Mouse (Mus musculus): ENCODE data around the gene Gm8159.
"Not testable (repeated sequence)": the region's sequence is repeated elsewhere in the genome, so short reads cannot be mapped to it uniquely, and the experiment has no call there.

The Gm8159 gene

DNA sequence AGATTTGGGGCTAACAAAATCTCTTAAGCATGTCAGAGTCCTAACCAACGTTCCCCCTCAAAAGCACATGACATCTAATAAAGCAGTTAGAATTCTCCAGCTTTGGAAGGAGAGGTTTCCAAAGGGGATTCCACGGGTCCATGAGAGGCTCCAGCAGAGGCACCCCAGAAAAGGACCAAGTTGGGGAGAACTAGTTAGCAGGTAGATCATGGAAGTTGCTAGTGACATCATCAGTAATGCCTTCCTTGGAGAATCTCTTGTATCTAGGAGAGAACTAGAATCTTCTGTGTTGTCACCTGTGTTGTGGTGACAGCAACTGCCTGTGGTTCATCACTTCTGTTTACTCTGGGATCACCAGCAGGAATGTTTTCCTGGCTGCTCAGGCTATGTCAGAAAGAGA lies at the start of gene Gm8159:
TSS of gene Gm8159 (plus strand) at position 301 of the 400 bp plus-strand sequence.
- not testable (repeated sequence) for DNase-seq (ENCODE audit: inconsistent ontology term)

DNA sequence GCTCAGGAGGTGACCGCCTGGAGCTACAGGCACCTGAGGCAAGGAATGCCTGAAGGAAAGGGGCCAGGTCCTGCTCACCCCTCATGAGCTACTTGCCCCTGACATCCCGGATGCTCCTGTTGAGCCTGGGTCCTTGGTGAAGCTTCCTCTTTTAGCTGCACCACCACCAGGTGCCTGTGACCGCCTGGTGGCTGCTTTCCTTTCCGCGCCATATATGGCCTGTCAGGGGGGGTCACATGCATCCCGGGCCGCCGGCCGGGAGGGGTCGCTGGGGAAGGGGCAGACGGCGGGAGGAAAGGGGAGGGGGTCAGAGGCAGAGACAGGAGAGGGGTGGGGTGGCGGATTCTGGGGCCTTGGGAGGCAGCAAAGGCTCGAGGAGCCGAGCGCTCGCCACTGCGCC lies 17.2 kb downstream of the Gm8159 start:
- not testable (repeated sequence) for DNase-seq (ENCODE audit: inconsistent ontology term)

DNA sequence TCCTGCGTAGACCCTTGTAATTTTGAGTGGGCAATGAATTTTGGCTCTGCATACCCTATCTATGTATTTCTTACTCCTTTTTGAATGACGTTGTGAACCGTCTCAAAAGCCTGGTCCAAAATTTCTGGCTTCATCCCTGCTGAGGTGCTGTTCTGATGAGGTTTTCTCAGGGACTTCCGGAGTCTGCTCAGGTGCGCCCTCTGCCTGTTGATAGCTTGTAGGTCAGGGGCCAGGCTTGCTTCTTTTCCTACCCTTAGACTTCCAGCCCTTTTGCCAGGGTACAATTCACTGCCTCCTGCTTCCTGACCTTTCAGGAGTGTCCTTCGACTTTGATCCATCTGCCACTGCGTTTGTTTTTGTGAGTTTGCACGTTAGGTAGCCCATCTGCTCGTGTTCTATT lies 18.2 kb downstream of the Gm8159 start:
- DNase-seq (ENCODE audit: inconsistent ontology term), result not testable (repeated sequence)

DNA sequence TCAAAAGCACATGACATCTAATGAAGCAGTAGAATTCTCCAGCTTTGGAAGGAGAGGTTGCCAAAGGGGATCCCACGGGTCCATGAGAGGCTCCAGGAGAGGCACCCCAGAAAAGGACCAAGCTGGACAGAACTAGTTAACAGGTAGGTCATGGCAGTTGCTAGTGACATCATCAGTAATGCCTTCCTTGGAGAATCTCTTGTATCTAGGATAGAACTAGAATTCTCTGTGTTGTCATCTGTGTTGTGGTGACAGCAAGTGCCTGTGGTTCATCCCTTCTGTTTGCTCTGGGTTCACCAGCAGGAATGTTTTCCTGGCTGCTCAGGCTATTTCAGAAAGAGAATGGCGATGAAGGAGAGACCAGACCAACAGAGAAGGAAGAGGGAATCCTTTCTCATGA lies 31.7 kb downstream of the Gm8159 start, which contains the start of gene Gm3239:
TSS of gene Gm3239 (plus strand) at position 301 of the 400 bp plus-strand sequence.
- DNase-seq (ENCODE audit: inconsistent ontology term), result not testable (repeated sequence)
